Mouse (Mus musculus) MEL (cell line): ENCODE results near the gene Dgkz.

Source experiments
- CTCF ChIP-seq, 3 experiments: IDR thresholded peaks in 2 of 3; conservative IDR thresholded peaks in 1 of 3; 2 replicates each; pipeline ENCODE4 v1.5.1; 2011 to 2012; ENCODE audit warnings: low read length in 3 of 3, low read depth in 2 of 3, mild to moderate bottlenecking in 2 of 3, improper control_type of control experiment in 1 of 3, inconsistent platforms in 1 of 3, mixed read lengths in 1 of 3, moderate library complexity in 1 of 3; ENCODE audit not compliant: control insufficient read depth in 1 of 3, insufficient read depth in 1 of 3, poor library complexity in 1 of 3, severe bottlenecking in 1 of 3
- ELF1 ChIP-seq: IDR thresholded peaks from 2 replicates; pipeline ENCODE4 v1.6.1; 2014; ENCODE audit warnings: low read depth, mild to moderate bottlenecking, inconsistent platforms, low read length, improper control_type of control experiment, moderate library complexity
- EP300 ChIP-seq, 2 experiments: IDR thresholded peaks; 2 replicates each; pipeline ENCODE4 v1.6.1; 2011; ENCODE audit warnings: improper control_type of control experiment in 2 of 2, low read length in 2 of 2, low read depth in 1 of 2, mild to moderate bottlenecking in 1 of 2
- MAX ChIP-seq: IDR thresholded peaks from 2 replicates; pipeline ENCODE4 v1.6.1; 2011; ENCODE audit warnings: low read length, improper control_type of control experiment
- POLR2A ChIP-seq, 2 experiments: IDR thresholded peaks; 2 replicates each; pipeline ENCODE4 v1.6.1; 2011 to 2012; ENCODE audit warnings: low read length in 2 of 2, mild to moderate bottlenecking in 2 of 2, control low read depth in 1 of 2, improper control_type of control experiment in 1 of 2, low read depth in 1 of 2, moderate library complexity in 1 of 2; ENCODE audit not compliant: control insufficient read depth in 1 of 2, insufficient read depth in 1 of 2, poor library complexity in 1 of 2
- TCF12 ChIP-seq: IDR thresholded peaks from 2 replicates; pipeline ENCODE4 v1.6.1; 2014; ENCODE audit warnings: low read depth, mild to moderate bottlenecking, inconsistent platforms, low read length, improper control_type of control experiment, moderate library complexity
- ZMIZ1 ChIP-seq: IDR thresholded peaks from 2 replicates; pipeline ENCODE4 v1.6.1; 2012; ENCODE audit warnings: low read depth, mild to moderate bottlenecking, inconsistent platforms, low read length, improper control_type of control experiment, moderate library complexity

- TF ChIP-seq CTCF (IDR thresholded peaks at IDR 0.05 in 2 of 3, conservative IDR thresholded peaks at IDR 0.05 in 1 of 3; ENCODE audit: control insufficient read depth in 1 of 3, insufficient read depth in 1 of 3, low read depth in 2 of 3, low read length in 3 of 3, poor library complexity in 1 of 3, severe bottlenecking in 1 of 3) (no peak), EP300 (IDR thresholded peaks at IDR 0.05; ENCODE audit: low read depth in 1 of 2, low read length in 2 of 2) (no peak), MAX (no peak), POLR2A (IDR thresholded peaks at IDR 0.05; ENCODE audit: control insufficient read depth in 1 of 2, insufficient read depth in 1 of 2, low read depth in 1 of 2, low read length in 2 of 2, poor library complexity in 1 of 2) (no peak), TCF12 (no peak), ELF1 (no peak), ZMIZ1 (no peak)
Measured at GRCm38 (mm10) chr2:91925442-91925841, 50.2 kb downstream of the Dgkz start.
